ENCODE assay signal across 7 mouse cellular contexts in the genomic region with DNA sequence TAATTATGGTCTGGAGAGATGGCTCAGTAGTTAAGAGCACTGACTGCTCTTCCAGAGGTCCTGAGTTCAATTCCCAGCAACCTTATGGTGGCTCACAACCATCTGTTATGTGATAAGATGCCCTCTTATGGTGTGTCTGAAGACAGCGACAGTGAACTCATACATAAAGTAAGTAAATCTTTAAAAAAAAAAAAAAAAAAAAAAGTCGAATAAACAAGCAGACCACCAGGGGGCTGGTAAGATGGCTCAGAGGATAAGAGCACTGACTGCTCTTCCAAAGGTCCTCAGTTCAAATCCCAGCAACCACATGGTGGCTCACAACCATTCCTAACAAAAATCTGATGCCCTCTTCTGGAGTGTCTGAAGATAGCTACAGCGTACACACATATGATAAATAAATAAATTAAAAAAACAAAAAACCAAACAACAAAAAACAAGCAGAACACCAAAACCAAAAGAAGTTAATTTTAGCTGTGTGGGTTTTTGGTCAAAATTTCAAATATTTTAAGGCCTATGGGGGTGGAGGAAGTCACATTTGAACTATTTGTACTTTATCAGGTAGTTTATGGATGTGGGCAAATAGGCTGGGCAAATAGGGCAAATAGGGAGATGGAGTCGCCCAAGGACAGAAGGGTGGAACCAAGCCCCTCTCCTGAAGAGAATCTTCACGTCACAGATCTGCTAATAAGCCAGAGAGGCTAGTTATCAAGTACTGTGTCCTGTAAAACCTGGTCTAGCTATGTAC. TPM values are rescaled to one million over a fixed set of nuclear protein-coding genes. Genes with fewer than 3 reads are reported as not detected.
DNase-seq lines count a peak whose midpoint lies in the region; ATAC-seq and TF ChIP-seq lines count a peak whose summit lies in the region.
"Not testable (repeated sequence)": the region's sequence is repeated elsewhere in the genome, so short reads cannot be mapped to it uniquely, and the experiment has no call there.

No protein-coding gene starts in this region.

- H3K79me2 ChIP-seq in MEL (ENCODE audit: control insufficient read depth, insufficient read depth, low read length, poor library complexity) (peaks cover 21% of the 10 kb centered on the region), macrophage (ENCODE audit: inconsistent target) (peaks cover 33% of the 10 kb centered on the region)

- peak; percentile 53 for DNase-seq in MEL (ENCODE audit: low read depth, low spot score)
- DNase-seq in embryonic facial prominence, embryonic 14.5 days (ENCODE audit: low spot score): not testable (repeated sequence)
- peak; percentile 65 for DNase-seq in induced T-regulatory cell, adult 2 months (ENCODE audit: low read depth)

- not testable (repeated sequence) for TF ChIP-seq EP300 in MEL (IDR thresholded peaks at IDR 0.05; ENCODE audit: low read depth in 1 of 2, low read length in 2 of 2)

- H3K9ac ChIP-seq in MEL (ENCODE audit: control insufficient read depth, low read depth, low read length, poor library complexity, severe bottlenecking): peak overlapping the region; percentile 78
- peak overlapping the region; percentile 75 for H3K9ac ChIP-seq in embryonic facial prominence, embryonic 14.5 days (ENCODE audit: low read depth, low read length)
- peak overlapping the region; percentile 82; the same call in 1 of the 2 replicates for H3K9ac ChIP-seq in heart, embryonic 11.5 days (ENCODE audit: low read depth, low read length)
- H3K9ac ChIP-seq in limb, embryonic 13.5 days: peak overlapping the region; percentile 83
- H3K9ac ChIP-seq in neural tube, embryonic 14.5 days (replicated peaks; ENCODE audit: low read depth, low read length): not testable (repeated sequence)

- H3K4me3 ChIP-seq in MEL (ENCODE audit: control insufficient read depth in 1 of 2, insufficient read depth in 1 of 2, low read depth in 2 of 2, low read length in 2 of 2): peak overlapping the region; percentile 63 to 97
- H3K4me3 ChIP-seq in embryonic facial prominence, embryonic 14.5 days (ENCODE audit: low read depth, low read length): peak overlapping the region; percentile 75
- peak overlapping the region; percentile 96 for H3K4me3 ChIP-seq in heart, embryonic 11.5 days (ENCODE audit: low read depth, low read length)
- H3K4me3 ChIP-seq in limb, embryonic 13.5 days: peak overlapping the region; percentile 89
- H3K4me3 ChIP-seq in macrophage (ENCODE audit: inconsistent target): peak overlapping the region; percentile 71
- peak overlapping the region; percentile 88; the same call in 1 of the 2 replicates for H3K4me3 ChIP-seq in neural tube, embryonic 14.5 days (ENCODE audit: low read depth, low read length)

- H3K9me3 ChIP-seq in MEL (replicated peaks; ENCODE audit: insufficient read depth, low read length); embryonic facial prominence, embryonic 14.5 days (ENCODE audit: control insufficient read depth, low read length); heart, embryonic 11.5 days (replicated peaks; ENCODE audit: control insufficient read depth, low read length); limb, embryonic 13.5 days; neural tube, embryonic 14.5 days (ENCODE audit: control insufficient read depth, low read length): not testable (repeated sequence)

- ATAC-seq in embryonic facial prominence, embryonic 14.5 days (ENCODE audit: low read depth); heart, embryonic 11.5 days (replicated peaks; ENCODE audit: insufficient number of reproducible peaks, low FRiP score, low TSS enrichment); limb, embryonic 13.5 days (ENCODE audit: low FRiP score, low read depth); neural tube, embryonic 14.5 days (ENCODE audit: low read depth): not testable (repeated sequence)

- not testable (repeated sequence) for H3K4me1 ChIP-seq in MEL (ENCODE audit: control insufficient read depth in 1 of 2, insufficient read depth in 2 of 2, low read length in 2 of 2); embryonic facial prominence, embryonic 14.5 days (ENCODE audit: control insufficient read depth, insufficient read depth, low read length); heart, embryonic 11.5 days (ENCODE audit: control insufficient read depth, insufficient read depth, low read length); neural tube, embryonic 14.5 days (ENCODE audit: control insufficient read depth, insufficient read depth, low read length)
- peaks cover 13% of the 10 kb centered on the region for H3K4me1 ChIP-seq in limb, embryonic 13.5 days

- TF ChIP-seq RAD21 in MEL (IDR thresholded peaks at IDR 0.05; ENCODE audit: low read depth, low read length): not testable (repeated sequence)

- WGBS in embryonic facial prominence, embryonic 14.5 days: 25% methylated on average over 5 of the region's 5 CpGs
- 28% methylated on average over 5 of the region's 5 CpGs for WGBS in heart, embryonic 11.5 days (ENCODE audit: insufficient replicate concordance)
- 34% methylated on average over 5 of the region's 5 CpGs for WGBS in limb, embryonic 13.5 days
- 40% methylated on average over 5 of the region's 5 CpGs for WGBS in macrophage (ENCODE audit: missing documents)
- 36% methylated on average over 5 of the region's 5 CpGs for WGBS in neural tube, embryonic 14.5 days

- peak overlapping the region; percentile 85 for H3K4me2 ChIP-seq in embryonic facial prominence, embryonic 14.5 days (ENCODE audit: low read depth, low read length)
- peak overlapping the region; percentile 83 for H3K4me2 ChIP-seq in heart, embryonic 11.5 days
- H3K4me2 ChIP-seq in limb, embryonic 13.5 days (replicated peaks): peak overlapping the region; percentile 74
- H3K4me2 ChIP-seq in neural tube, embryonic 14.5 days (ENCODE audit: low read depth, low read length): peak overlapping the region; percentile 63

- TF ChIP-seq POLR2A in MEL (IDR thresholded peaks at IDR 0.05; ENCODE audit: control insufficient read depth in 1 of 2, insufficient read depth in 1 of 2, low read depth in 1 of 2, low read length in 2 of 2, poor library complexity in 1 of 2): not testable (repeated sequence)

- H3K36me3 ChIP-seq in MEL (ENCODE audit: control insufficient read depth in 1 of 2, insufficient read depth in 2 of 2, low read length in 2 of 2) (peaks cover 0 to 23% of the 10 kb centered on the region in 2 experiments; a peak in 3 of 4 replicates), macrophage (ENCODE audit: inconsistent target) (peaks cover 33% of the 10 kb centered on the region)
- H3K36me3 ChIP-seq in embryonic facial prominence, embryonic 14.5 days (ENCODE audit: control insufficient read depth, insufficient read depth, low read length): peaks cover 42% of the 10 kb centered on the region
- H3K36me3 ChIP-seq in heart, embryonic 11.5 days (ENCODE audit: control insufficient read depth, insufficient read depth, low read length): peaks cover 17% of the 10 kb centered on the region
- peaks cover 47% of the 10 kb centered on the region for H3K36me3 ChIP-seq in limb, embryonic 13.5 days
- peaks cover 27% of the 10 kb centered on the region for H3K36me3 ChIP-seq in neural tube, embryonic 14.5 days (ENCODE audit: control insufficient read depth, insufficient read depth, low read length)

- not testable (repeated sequence) for H3K27me3 ChIP-seq in MEL (ENCODE audit: control insufficient read depth in 1 of 2, insufficient read depth in 2 of 2, low read length in 2 of 2); embryonic facial prominence, embryonic 14.5 days (replicated peaks; ENCODE audit: control insufficient read depth, insufficient read depth, low read length); heart, embryonic 11.5 days (ENCODE audit: control insufficient read depth, insufficient read depth, low read length); limb, embryonic 13.5 days; neural tube, embryonic 14.5 days (ENCODE audit: control insufficient read depth, insufficient read depth, low read length)

- H3K27ac ChIP-seq in MEL (ENCODE audit: control insufficient read depth, low read depth, low read length): peak overlapping the region; percentile 63
- peak overlapping the region; percentile 83 for H3K27ac ChIP-seq in embryonic facial prominence, embryonic 14.5 days (replicated peaks; ENCODE audit: low read depth, low read length)
- peak overlapping the region; percentile 22; the same call in 1 of the 2 replicates for H3K27ac ChIP-seq in heart, embryonic 11.5 days (ENCODE audit: low read depth, low read length)
- not testable (repeated sequence) for H3K27ac ChIP-seq in limb, embryonic 13.5 days; neural tube, embryonic 14.5 days (ENCODE audit: low read depth, low read length)
- H3K27ac ChIP-seq in macrophage: peak overlapping the region; percentile 38

- peak in 1 of 3 experiments; percentile 22; a peak in 2 of 6 replicates for TF ChIP-seq CTCF in MEL (IDR thresholded peaks at IDR 0.05 in 2 of 3, conservative IDR thresholded peaks at IDR 0.05 in 1 of 3; ENCODE audit: control insufficient read depth in 1 of 3, insufficient read depth in 1 of 3, low read depth in 2 of 3, low read length in 3 of 3, poor library complexity in 1 of 3, severe bottlenecking in 1 of 3)

RNA-seq across cellular contexts. Expression of a gene that starts 1.1 kb away (rescaled TPM):
- 29.1 and 33.8 TPM in 2 replicates for total RNA-seq in MEL (2012; rRNA removed)
- polyA plus RNA-seq in MEL (2012; ENCODE audit: insufficient read depth in 1 of 2, insufficient read length in 2 of 2, low read depth in 1 of 2, low replicate concordance in 2 of 2, missing spikeins in 1 of 2): 10 to 100 TPM in 1 of 2 experiments, not detected in 1; 43.2 TPM
- 8.5 and 10.6 TPM in 2 replicates for polyA plus RNA-seq in embryonic facial prominence, embryonic 14.5 days (2014; fragmentation: Nextera tagmentation; extraction: Ambion mirVana)
- 7.5 and 8.4 TPM in 2 replicates for polyA plus RNA-seq in heart, embryonic 11.5 days (2014; fragmentation: Nextera tagmentation; extraction: Ambion mirVana)
- polyA plus RNA-seq in limb, embryonic 13.5 days (2015; fragmentation: Nextera tagmentation; extraction: Ambion mirVana): 17.5 and 17.8 TPM in 2 replicates
- 10 to 100 TPM; 13.2 to 80.1 (median 41.5) TPM for total RNA-seq in macrophage (2018; cell fraction: chromatin; rRNA removed)
- 1 to 10 TPM; 1.6 to 8.5 (median 6.1) TPM for total RNA-seq in macrophage (2018; cell fraction: cytosol; rRNA removed)
- total RNA-seq in macrophage (2018; cell fraction: nucleus; rRNA removed): 10 to 100 TPM in 24 of 26 experiments, 1 to 10 TPM in 2; 7.2 to 50.0 (median 21.2) TPM
- 6.2 to 9.1 TPM (median 7.9 TPM) in 3 replicates for polyA plus RNA-seq in macrophage (2018)
- polyA plus RNA-seq in neural tube, embryonic 14.5 days (2014; fragmentation: Nextera tagmentation; extraction: Ambion mirVana): 24.9 and 30.4 TPM in 2 replicates

RNA-seq across cellular contexts. Expression of a gene that starts 11.0 kb away (rescaled TPM):
- 245 and 255 TPM in 2 replicates for total RNA-seq in MEL (2012; rRNA removed)
- polyA plus RNA-seq in MEL (2012; ENCODE audit: insufficient read depth in 1 of 2, insufficient read length in 2 of 2, low read depth in 1 of 2, low replicate concordance in 2 of 2, missing spikeins in 1 of 2) (100 to 1,000 TPM in 1 of 2 experiments, not detected in 1; 252 TPM), macrophage (2018) (260 to 815 TPM (median 355 TPM) in 3 replicates)
- polyA plus RNA-seq in embryonic facial prominence, embryonic 14.5 days (2014; fragmentation: Nextera tagmentation; extraction: Ambion mirVana): 612 and 629 TPM in 2 replicates
- polyA plus RNA-seq in heart, embryonic 11.5 days (2014; fragmentation: Nextera tagmentation; extraction: Ambion mirVana): 490 and 526 TPM in 2 replicates
- 590 and 600 TPM in 2 replicates for polyA plus RNA-seq in limb, embryonic 13.5 days (2015; fragmentation: Nextera tagmentation; extraction: Ambion mirVana)
- 100 to 1,000 TPM in 4 of 26 experiments, 10 to 100 TPM in 22; 47.8 to 107 (median 75.2) TPM for total RNA-seq in macrophage (2018; cell fraction: chromatin; rRNA removed)
- 100 to 1,000 TPM; 250 to 501 (median 304) TPM for total RNA-seq in macrophage (2018; cell fraction: cytosol; rRNA removed)
- 100 to 1,000 TPM; 113 to 376 (median 199) TPM for total RNA-seq in macrophage (2018; cell fraction: nucleus; rRNA removed)
- 368 and 376 TPM in 2 replicates for polyA plus RNA-seq in neural tube, embryonic 14.5 days (2014; fragmentation: Nextera tagmentation; extraction: Ambion mirVana)

RNA-seq across cellular contexts. Expression of a gene that starts 20.3 kb away (rescaled TPM):
- total RNA-seq in MEL (2012; rRNA removed): 5.0 and 5.7 TPM in 2 replicates
- polyA plus RNA-seq in MEL (2012; ENCODE audit: insufficient read depth in 1 of 2, insufficient read length in 2 of 2, low read depth in 1 of 2, low replicate concordance in 2 of 2, missing spikeins in 1 of 2) (1 to 10 TPM in 1 of 2 experiments, not detected in 1; 8.6 TPM), macrophage (2018) (4.3 to 9.6 TPM (median 7.6 TPM) in 3 replicates)
- 27.0 and 29.6 TPM in 2 replicates for polyA plus RNA-seq in embryonic facial prominence, embryonic 14.5 days (2014; fragmentation: Nextera tagmentation; extraction: Ambion mirVana)
- polyA plus RNA-seq in heart, embryonic 11.5 days (2014; fragmentation: Nextera tagmentation; extraction: Ambion mirVana): 25.3 and 27.6 TPM in 2 replicates
- 26.0 and 27.8 TPM in 2 replicates for polyA plus RNA-seq in limb, embryonic 13.5 days (2015; fragmentation: Nextera tagmentation; extraction: Ambion mirVana)
- total RNA-seq in macrophage (2018; cell fraction: chromatin; rRNA removed): 1 to 10 TPM; 1.3 to 9.8 (median 4.4) TPM
- 10 to 100 TPM in 3 of 26 experiments, 1 to 10 TPM in 23; 3.7 to 13.4 (median 6.3) TPM for total RNA-seq in macrophage (2018; cell fraction: cytosol; rRNA removed)
- total RNA-seq in macrophage (2018; cell fraction: nucleus; rRNA removed): 10 to 100 TPM in 1 of 26 experiments, 1 to 10 TPM in 25; 1.5 to 12.4 (median 3.8) TPM
- 11.0 and 14.4 TPM in 2 replicates for polyA plus RNA-seq in neural tube, embryonic 14.5 days (2014; fragmentation: Nextera tagmentation; extraction: Ambion mirVana)

RNA-seq across cellular contexts. Expression of a gene that starts 27.4 kb away (rescaled TPM):
- 96.6 and 119 TPM in 2 replicates for total RNA-seq in MEL (2012; rRNA removed)
- polyA plus RNA-seq in MEL (2012; ENCODE audit: insufficient read depth in 1 of 2, insufficient read length in 2 of 2, low read depth in 1 of 2, low replicate concordance in 2 of 2, missing spikeins in 1 of 2) (100 to 1,000 TPM; 126 to 599 TPM), macrophage (2018) (16.2 to 38.1 TPM (median 19.2 TPM) in 3 replicates)
- polyA plus RNA-seq in embryonic facial prominence, embryonic 14.5 days (2014; fragmentation: Nextera tagmentation; extraction: Ambion mirVana): 74.6 and 74.9 TPM in 2 replicates
- 70.0 and 72.9 TPM in 2 replicates for polyA plus RNA-seq in heart, embryonic 11.5 days (2014; fragmentation: Nextera tagmentation; extraction: Ambion mirVana)
- 67.9 and 76.0 TPM in 2 replicates for polyA plus RNA-seq in limb, embryonic 13.5 days (2015; fragmentation: Nextera tagmentation; extraction: Ambion mirVana)
- total RNA-seq in macrophage (2018; cell fraction: chromatin; rRNA removed): 10 to 100 TPM in 11 of 26 experiments, 1 to 10 TPM in 15; 1.1 to 26.9 (median 8.7) TPM
- total RNA-seq in macrophage (2018; cell fraction: cytosol; rRNA removed): 10 to 100 TPM in 25 of 26 experiments, 1 to 10 TPM in 1; 9.6 to 25.0 (median 17.9) TPM
- 10 to 100 TPM in 8 of 26 experiments, 1 to 10 TPM in 18; 3.3 to 18.3 (median 6.3) TPM for total RNA-seq in macrophage (2018; cell fraction: nucleus; rRNA removed)
- 67.8 and 78.8 TPM in 2 replicates for polyA plus RNA-seq in neural tube, embryonic 14.5 days (2014; fragmentation: Nextera tagmentation; extraction: Ambion mirVana)

RNA-seq across cellular contexts. Expression of a gene that starts 27.4 kb away (rescaled TPM):
- total RNA-seq in MEL (2012; rRNA removed): 88.2 and 116 TPM in 2 replicates
- polyA plus RNA-seq in MEL (2012; ENCODE audit: insufficient read depth in 1 of 2, insufficient read length in 2 of 2, low read depth in 1 of 2, low replicate concordance in 2 of 2, missing spikeins in 1 of 2) (10 to 100 TPM in 1 of 2 experiments, not detected in 1; 86.1 TPM), macrophage (2018) (5.6 to 14.5 TPM (median 10.6 TPM) in 3 replicates)
- polyA plus RNA-seq in embryonic facial prominence, embryonic 14.5 days (2014; fragmentation: Nextera tagmentation; extraction: Ambion mirVana): 56.7 and 74.3 TPM in 2 replicates
- polyA plus RNA-seq in heart, embryonic 11.5 days (2014; fragmentation: Nextera tagmentation; extraction: Ambion mirVana): 36.8 and 39.7 TPM in 2 replicates
- 74.4 and 78.5 TPM in 2 replicates for polyA plus RNA-seq in limb, embryonic 13.5 days (2015; fragmentation: Nextera tagmentation; extraction: Ambion mirVana)
- total RNA-seq in macrophage (2018; cell fraction: chromatin; rRNA removed): 10 to 100 TPM in 20 of 26 experiments, 1 to 10 TPM in 6; 6.0 to 40.9 (median 21.0) TPM
- 10 to 100 TPM in 7 of 26 experiments, 1 to 10 TPM in 19; 3.6 to 12.6 (median 8.8) TPM for total RNA-seq in macrophage (2018; cell fraction: cytosol; rRNA removed)
- total RNA-seq in macrophage (2018; cell fraction: nucleus; rRNA removed): 10 to 100 TPM in 11 of 26 experiments, 1 to 10 TPM in 15; 2.8 to 21.6 (median 9.8) TPM
- 47.6 and 49.4 TPM in 2 replicates for polyA plus RNA-seq in neural tube, embryonic 14.5 days (2014; fragmentation: Nextera tagmentation; extraction: Ambion mirVana)
